Comparison of ENCODE assay signal across 14 mouse cellular contexts in genomic region chr10:117862014-117862580, GRCm38 (mm10). TPM values are rescaled to one million over a fixed set of nuclear protein-coding genes. Genes with fewer than 3 reads are reported as not detected.
DNase-seq lines count a peak whose midpoint lies in the region; ATAC-seq and TF ChIP-seq lines count a peak whose summit lies in the region.
"Had no signal": no experiment of that assay in that cellular context is flagged by ENCODE, and none has a peak within 500 bp of the region (broad histone marks: within the 10 kb centered on the region; RNA-seq: fewer than 3 reads in every experiment).

No protein-coding gene starts in this region.

- ATAC-seq in hindbrain, embryonic 11.5 days (ENCODE audit: low FRiP score), result peak; percentile 40; the same call in 1 of the 2 replicates
- no peak for ATAC-seq in hindbrain, embryonic 16.5 days
- peak; percentile 57 for ATAC-seq in embryonic facial prominence, embryonic 15.5 days (ENCODE audit: insufficient number of reproducible peaks, low FRiP score, low TSS enrichment, low read depth)
- ATAC-seq in lung, postnatal 0 days, result peak; percentile 72
- ATAC-seq: midbrain, embryonic 16.5 days had no signal

- DNase-seq in hindbrain, embryonic 11.5 days (ENCODE audit: low spot score), result no peak
- peak; percentile 90 for DNase-seq in lung, postnatal 0 days (ENCODE audit: low spot score)
- no peak for DNase-seq in gastrocnemius, postnatal 4 days (ENCODE audit: low spot score in 2 of 2)
- DNase-seq in layer of hippocampus, postnatal 10 days (ENCODE audit: low spot score in 2 of 2), result no peak
- DNase-seq in gastrocnemius, adult 8-10 months (ENCODE audit: low spot score in 2 of 2), result no peak
- DNase-seq: cerebellum, adult 9-10 months; gastrocnemius, postnatal 14 days; heart, postnatal 14 days had no signal

- H3K27me3 ChIP-seq in hindbrain, embryonic 11.5 days (ENCODE audit: control insufficient read depth, insufficient read depth, low read length), result no peaks in the 10 kb centered on the region
- no peaks in the 10 kb centered on the region for H3K27me3 ChIP-seq in hindbrain, embryonic 16.5 days (replicated peaks; ENCODE audit: control insufficient read depth, insufficient read depth, low read length)
- H3K27me3 ChIP-seq in ES-Bruce4 (ENCODE audit: control insufficient read depth, insufficient read depth, low read length, poor library complexity, severe bottlenecking), result no peaks in the 10 kb centered on the region
- H3K27me3 ChIP-seq in embryonic facial prominence, embryonic 15.5 days, result no peaks in the 10 kb centered on the region
- no peaks in the 10 kb centered on the region for H3K27me3 ChIP-seq in lung, postnatal 0 days (replicated peaks; ENCODE audit: insufficient read depth, low read length)
- H3K27me3 ChIP-seq: neural tube, embryonic 15.5 days had no signal

- no peak overlapping the region for H3K9ac ChIP-seq in hindbrain, embryonic 11.5 days (ENCODE audit: low read depth, low read length)
- no peak overlapping the region for H3K9ac ChIP-seq in hindbrain, embryonic 16.5 days (ENCODE audit: low read depth, low read length)
- H3K9ac ChIP-seq in ES-Bruce4 (ENCODE audit: low read depth, poor library complexity, severe bottlenecking), result no peak overlapping the region
- no peak overlapping the region for H3K9ac ChIP-seq in embryonic facial prominence, embryonic 15.5 days
- H3K9ac ChIP-seq in lung, postnatal 0 days (replicated peaks; ENCODE audit: low read depth), result no peak overlapping the region
- H3K9ac ChIP-seq: neural tube, embryonic 15.5 days had no signal

- no peak overlapping the region for H3K4me3 ChIP-seq in hindbrain, embryonic 11.5 days (ENCODE audit: low read depth, low read length)
- no peak overlapping the region for H3K4me3 ChIP-seq in hindbrain, embryonic 16.5 days (ENCODE audit: low read length)
- H3K4me3 ChIP-seq in ES-Bruce4 (ENCODE audit: low read depth, low read length), result no peak overlapping the region
- no peak overlapping the region for H3K4me3 ChIP-seq in embryonic facial prominence, embryonic 15.5 days (replicated peaks)
- no peak overlapping the region for H3K4me3 ChIP-seq in lung, postnatal 0 days (ENCODE audit: low read depth, low read length)
- H3K4me3 ChIP-seq: forebrain, embryonic 10.5 days; neural tube, embryonic 15.5 days had no signal

- no peak for TF ChIP-seq CTCF in ES-Bruce4 (IDR thresholded peaks at IDR 0.05; ENCODE audit: low read depth, low read length)
- TF ChIP-seq CTCF in lung, postnatal 0 days (IDR thresholded peaks at IDR 0.05), result no peak

- no peak overlapping the region for H3K27ac ChIP-seq in hindbrain, embryonic 11.5 days (ENCODE audit: low read depth, low read length)
- no peak overlapping the region for H3K27ac ChIP-seq in hindbrain, embryonic 16.5 days (ENCODE audit: low read depth, low read length)
- no peak overlapping the region for H3K27ac ChIP-seq in ES-Bruce4 (ENCODE audit: insufficient read depth, low read length)
- H3K27ac ChIP-seq in embryonic facial prominence, embryonic 15.5 days (replicated peaks), result no peak overlapping the region
- H3K27ac ChIP-seq in lung, postnatal 0 days (ENCODE audit: low read length), result peak overlapping the region; percentile 47; the same call in 1 of the 2 replicates
- H3K27ac ChIP-seq: forebrain, embryonic 10.5 days; neural tube, embryonic 15.5 days had no signal

- H3K4me2 ChIP-seq in hindbrain, embryonic 11.5 days (replicated peaks; ENCODE audit: low read depth, low read length), result no peak overlapping the region
- H3K4me2 ChIP-seq in hindbrain, embryonic 16.5 days (ENCODE audit: low read length), result no peak overlapping the region
- H3K4me2 ChIP-seq in embryonic facial prominence, embryonic 15.5 days (replicated peaks), result no peak overlapping the region
- peak overlapping the region; percentile 25; the same call in 1 of the 2 replicates for H3K4me2 ChIP-seq in lung, postnatal 0 days (replicated peaks; ENCODE audit: low read depth, low read length)
- H3K4me2 ChIP-seq: neural tube, embryonic 15.5 days had no signal

- TF ChIP-seq POLR2A in ES-Bruce4 (IDR thresholded peaks at IDR 0.05; ENCODE audit: insufficient read depth, low read length), result no peak

- WGBS in hindbrain, embryonic 11.5 days, result 73% methylated on average over 11 of the region's 11 CpGs
- 80% methylated on average over 11 of the region's 11 CpGs for WGBS in hindbrain, embryonic 16.5 days
- WGBS in embryonic facial prominence, embryonic 15.5 days, result 66% methylated on average over 11 of the region's 11 CpGs
- 45% methylated on average over 11 of the region's 11 CpGs for WGBS in lung, postnatal 0 days

- H3K36me3 ChIP-seq in hindbrain, embryonic 11.5 days (ENCODE audit: control insufficient read depth, insufficient read depth, low read length), result no peaks in the 10 kb centered on the region
- H3K36me3 ChIP-seq in hindbrain, embryonic 16.5 days (ENCODE audit: control insufficient read depth, insufficient read depth, low read length), result no peaks in the 10 kb centered on the region
- no peaks in the 10 kb centered on the region for H3K36me3 ChIP-seq in ES-Bruce4 (ENCODE audit: control insufficient read depth, insufficient read depth, low read length, poor library complexity, severe bottlenecking)
- H3K36me3 ChIP-seq in embryonic facial prominence, embryonic 15.5 days, result no peaks in the 10 kb centered on the region
- H3K36me3 ChIP-seq in lung, postnatal 0 days (ENCODE audit: insufficient read depth, low read length), result no peaks in the 10 kb centered on the region
- H3K36me3 ChIP-seq: forebrain, embryonic 10.5 days; neural tube, embryonic 15.5 days had no signal

- 0 out of 2 replicates have a peak, but pooled peaks have one; percentile 62 for TF ChIP-seq EP300 in ES-Bruce4 (IDR thresholded peaks at IDR 0.05; ENCODE audit: insufficient read depth, low read depth, low read length)
- TF ChIP-seq EP300 in lung, postnatal 0 days (IDR thresholded peaks at IDR 0.05), result peak; percentile 85

- no peaks in the 10 kb centered on the region for H3K9me3 ChIP-seq in hindbrain, embryonic 11.5 days (ENCODE audit: control insufficient read depth, low read length)
- H3K9me3 ChIP-seq in hindbrain, embryonic 16.5 days (ENCODE audit: control insufficient read depth, low read length), result no peaks in the 10 kb centered on the region
- H3K9me3 ChIP-seq in ES-Bruce4 (replicated peaks; ENCODE audit: control insufficient read depth, insufficient read depth, low read length, poor library complexity, severe bottlenecking), result no peaks in the 10 kb centered on the region
- no peaks in the 10 kb centered on the region for H3K9me3 ChIP-seq in embryonic facial prominence, embryonic 15.5 days (replicated peaks)
- no peaks in the 10 kb centered on the region for H3K9me3 ChIP-seq in lung, postnatal 0 days (ENCODE audit: low read length)
- H3K9me3 ChIP-seq: forebrain, embryonic 10.5 days; neural tube, embryonic 15.5 days had no signal

- H3K4me1 ChIP-seq in hindbrain, embryonic 11.5 days (replicated peaks; ENCODE audit: control insufficient read depth, insufficient read depth, low read length), result no peaks in the 10 kb centered on the region
- H3K4me1 ChIP-seq in hindbrain, embryonic 16.5 days (ENCODE audit: control insufficient read depth, insufficient read depth, low read depth, low read length), result no peaks in the 10 kb centered on the region
- H3K4me1 ChIP-seq in ES-Bruce4 (ENCODE audit: control insufficient read depth, insufficient read depth, low read length), result peaks cover 6% of the 10 kb centered on the region
- H3K4me1 ChIP-seq in embryonic facial prominence, embryonic 15.5 days, result no peaks in the 10 kb centered on the region
- H3K4me1 ChIP-seq in lung, postnatal 0 days (ENCODE audit: insufficient read depth, low read depth, low read length), result no peaks in the 10 kb centered on the region; the same call in 1 of the 2 replicates
- H3K4me1 ChIP-seq: neural tube, embryonic 15.5 days had no signal

RNA-seq across cellular contexts. Expression of gene Rap1b, which starts 16.3 kb away (rescaled TPM):
- polyA plus RNA-seq in hindbrain, embryonic 11.5 days (2014; fragmentation: Nextera tagmentation; extraction: Ambion mirVana), result 176 and 181 TPM in 2 replicates
- polyA plus RNA-seq in hindbrain, embryonic 16.5 days (2015; fragmentation: Nextera tagmentation; extraction: Ambion mirVana), result 161 and 169 TPM in 2 replicates
- 149 and 150 TPM in 2 replicates for polyA plus RNA-seq in ES-Bruce4 (2011; ENCODE audit: insufficient read depth, insufficient read length, low read depth, missing spikeins)
- 170 and 174 TPM in 2 replicates for polyA plus RNA-seq in embryonic facial prominence, embryonic 15.5 days (2015; fragmentation: Nextera tagmentation; extraction: Ambion mirVana)
- polyA plus RNA-seq in lung, postnatal 0 days (2015; fragmentation: Nextera tagmentation; extraction: Ambion mirVana), result 268 and 290 TPM in 2 replicates
- total RNA-seq in gastrocnemius, postnatal 4 days (2021), result 10 to 100 TPM; 69.7 to 77.3 TPM
- 10 to 100 TPM; 97.5 to 99.8 TPM for total RNA-seq in layer of hippocampus, postnatal 10 days (2021)
- total RNA-seq in gastrocnemius, adult 8-10 months (2022), result 10 to 100 TPM; 16.5 to 23.0 (median 19.6) TPM
